Comparison of ENCODE assay signal across 12 mouse cellular contexts in genomic region chr9:78532341-78532819, GRCm38 (mm10). TPM values are rescaled to one million over a fixed set of nuclear protein-coding genes. Genes with fewer than 3 reads are reported as not detected.
DNase-seq lines count a peak whose midpoint lies in the region; ATAC-seq and TF ChIP-seq lines count a peak whose summit lies in the region.
"Had no signal": no experiment of that assay in that cellular context is flagged by ENCODE, and none has a peak within 500 bp of the region (broad histone marks: within the 10 kb centered on the region; RNA-seq: fewer than 3 reads in every experiment).

No protein-coding gene starts in this region.

- peaks cover 4% of the 10 kb centered on the region; the same call in 1 of the 2 replicates for H3K4me1 ChIP-seq in lung, adult 2 months (ENCODE audit: control insufficient read depth, insufficient read depth, low read length)
- peaks cover 18% of the 10 kb centered on the region for H3K4me1 ChIP-seq in kidney, embryonic 16.5 days (ENCODE audit: insufficient read depth, low read length)
- peaks cover 16% of the 10 kb centered on the region for H3K4me1 ChIP-seq in lung, embryonic 16.5 days (replicated peaks; ENCODE audit: control insufficient read depth, insufficient read depth, low read length)

- no peak overlapping the region for H3K4me3 ChIP-seq in lung, adult 2 months (replicated peaks; ENCODE audit: extremely low read depth, low read depth, low read length)
- H3K4me3 ChIP-seq in kidney, embryonic 16.5 days (ENCODE audit: low read length) = no peak overlapping the region
- no peak overlapping the region for H3K4me3 ChIP-seq in lung, embryonic 16.5 days (ENCODE audit: low read length)
- H3K4me3 ChIP-seq: forebrain, embryonic 15.5 days had no signal

- no peak overlapping the region; the same call in 1 of the 2 replicates for H3K9ac ChIP-seq in kidney, embryonic 16.5 days (replicated peaks; ENCODE audit: low read length)
- H3K9ac ChIP-seq in lung, embryonic 16.5 days (ENCODE audit: low read length) = no peak overlapping the region; the same call in 1 of the 2 replicates
- H3K9ac ChIP-seq: forebrain, embryonic 15.5 days had no signal

- TF ChIP-seq POLR2A in lung, adult 2 months (IDR thresholded peaks at IDR 0.05; ENCODE audit: borderline replicate concordance, extremely low read depth, low read depth, low read length) = 0 out of 2 replicates have a peak, but pooled peaks have one; percentile 5

- H3K9me3 ChIP-seq in kidney, embryonic 16.5 days (ENCODE audit: low read length) = no peaks in the 10 kb centered on the region
- no peaks in the 10 kb centered on the region for H3K9me3 ChIP-seq in lung, embryonic 16.5 days (ENCODE audit: control insufficient read depth, low read length)
- H3K9me3 ChIP-seq: forebrain, embryonic 15.5 days had no signal

- no peak for TF ChIP-seq CTCF in lung, adult 2 months (IDR thresholded peaks at IDR 0.05; ENCODE audit: insufficient read depth, low read length)

- peak overlapping the region; percentile 84 for H3K27ac ChIP-seq in kidney, embryonic 16.5 days (ENCODE audit: low read length)
- H3K27ac ChIP-seq in lung, embryonic 16.5 days (ENCODE audit: low read length) = peak overlapping the region; percentile 78
- H3K27ac ChIP-seq: forebrain, embryonic 15.5 days had no signal

- H3K27me3 ChIP-seq in kidney, embryonic 16.5 days (ENCODE audit: insufficient read depth, low read length) = no peaks in the 10 kb centered on the region
- no peaks in the 10 kb centered on the region for H3K27me3 ChIP-seq in lung, embryonic 16.5 days (ENCODE audit: control insufficient read depth, insufficient read depth, low read depth, low read length)
- H3K27me3 ChIP-seq: forebrain, embryonic 15.5 days had no signal

- 40% methylated on average over 9 of the region's 9 CpGs for WGBS in lung, adult 2 months
- WGBS in kidney, embryonic 16.5 days = 27% methylated on average over 9 of the region's 9 CpGs
- WGBS in lung, embryonic 16.5 days = 40% methylated on average over 9 of the region's 9 CpGs

- DNase-seq in lung, adult 2 months = peak; percentile 30
- no peak for DNase-seq in lung, postnatal 10 days
- DNase-seq in ovary, postnatal 36 days (ENCODE audit: low spot score) = no peak
- no peak for DNase-seq in urinary bladder, postnatal 25 days (ENCODE audit: low spot score)
- no peak for DNase-seq in Muller cell, postnatal 12 days (ENCODE audit: inconsistent ontology term)
- DNase-seq in layer of hippocampus, adult 11-12 months (ENCODE audit: low spot score) = no peak
- DNase-seq: cerebellum, adult 11 months; right cerebral cortex, adult 18-20 months had no signal

- H3K36me3 ChIP-seq in kidney, embryonic 16.5 days (ENCODE audit: insufficient read depth, low read length) = no peaks in the 10 kb centered on the region
- no peaks in the 10 kb centered on the region for H3K36me3 ChIP-seq in lung, embryonic 16.5 days (ENCODE audit: control insufficient read depth, insufficient read depth, low read length)
- H3K36me3 ChIP-seq: forebrain, embryonic 15.5 days had no signal

- ATAC-seq in kidney, embryonic 16.5 days (ENCODE audit: low FRiP score, low TSS enrichment) = peak; percentile 55; the same call in 1 of the 2 replicates
- 0 out of 2 replicates have a peak, but pooled peaks have one; percentile 31 for ATAC-seq in lung, embryonic 16.5 days (ENCODE audit: low read depth)
- ATAC-seq: forebrain, embryonic 15.5 days; hindbrain, embryonic 16.5 days had no signal

- H3K4me2 ChIP-seq in kidney, embryonic 16.5 days (replicated peaks; ENCODE audit: low read depth, low read length) = no peak overlapping the region; the same call in 1 of the 2 replicates
- peak overlapping the region; percentile 3; the same call in 1 of the 2 replicates for H3K4me2 ChIP-seq in lung, embryonic 16.5 days (ENCODE audit: low read depth, low read length)
- H3K4me2 ChIP-seq: forebrain, embryonic 15.5 days had no signal

RNA-seq across cellular contexts. Expression of gene Eef1a1, which starts 43.4 kb away (rescaled TPM):
- polyA plus RNA-seq in lung, adult 2 months (2012; rRNA removed) = 2,131 and 3,172 TPM in 2 replicates
- polyA plus RNA-seq in kidney, embryonic 16.5 days (2015; fragmentation: Nextera tagmentation; extraction: Ambion mirVana) = 5,008 and 5,126 TPM in 2 replicates
- 4,476 and 4,740 TPM in 2 replicates for polyA plus RNA-seq in lung, embryonic 16.5 days (2015; fragmentation: Nextera tagmentation; extraction: Ambion mirVana)

RNA-seq across cellular contexts. Expression of gene Slc17a5, which starts 55.5 kb away (rescaled TPM):
- 11.4 and 12.4 TPM in 2 replicates for polyA plus RNA-seq in lung, adult 2 months (2012; rRNA removed)
- polyA plus RNA-seq in kidney, embryonic 16.5 days (2015; fragmentation: Nextera tagmentation; extraction: Ambion mirVana) = 18.9 and 19.1 TPM in 2 replicates
- polyA plus RNA-seq in lung, embryonic 16.5 days (2015; fragmentation: Nextera tagmentation; extraction: Ambion mirVana) = 14.9 and 16.2 TPM in 2 replicates
